Mouse (Mus musculus) erythroblast, embryonic 14.5 days (primary cell): ENCODE results near the gene Mettl8. TPM values are rescaled to one million over a fixed set of nuclear protein-coding genes. Genes with fewer than 3 reads are reported as not detected.

Experiments
- H3K27me3 ChIP-seq: 2 replicates; pipeline ENCODE4 v1.6.1; 2012; ENCODE audit warnings: inconsistent platforms; ENCODE audit not compliant: control insufficient read depth
- H3K36me3 ChIP-seq: 2 replicates; pipeline ENCODE4 v1.6.1; 2012; ENCODE audit warnings: mild to moderate bottlenecking, inconsistent platforms; ENCODE audit not compliant: control insufficient read depth
- H3K4me1 ChIP-seq: 2 replicates; pipeline ENCODE4 v1.6.1; 2012; ENCODE audit warnings: inconsistent platforms; ENCODE audit not compliant: control insufficient read depth
- H3K4me3 ChIP-seq: replicated peaks from 2 replicates; pipeline ENCODE3; 2012; ENCODE audit warnings: moderate library complexity, mild to moderate bottlenecking, inconsistent platforms
- H3K9me3 ChIP-seq: 2 replicates; pipeline ENCODE4 v1.6.1; 2012; ENCODE audit warnings: low read length, inconsistent platforms, mixed read lengths; ENCODE audit not compliant: control insufficient read depth
- GATA1 ChIP-seq: IDR thresholded peaks from 2 replicates; pipeline ENCODE4 v1.6.1; 2012; ENCODE audit warnings: low read length, inconsistent platforms, mixed read lengths
- TAL1 ChIP-seq: IDR thresholded peaks from 3 replicates; pipeline ENCODE4 v1.6.1; 2012; ENCODE audit warnings: low read length, inconsistent platforms, mixed read lengths
- polyA plus RNA-seq: library from polyadenylated mRNA; stranded (reverse); fragments of >175 nt; gene quantifications from 2 replicates; pipeline ENCODE4 v1.2.3, GENCODE M21; 2012

The Mettl8 gene
- polyA plus RNA-seq, 1 experiment = 0.18 TPM

- Histone ChIP-seq H3K27me3 (no peaks in the 10 kb centered on the region), H3K36me3 (no peaks in the 10 kb centered on the region; the same call in 1 of the 2 replicates), H3K4me1 (peaks cover 10% of the 10 kb centered on the region), H3K4me3 (no peak overlapping the region), H3K9me3 (no peaks in the 10 kb centered on the region)
- TF ChIP-seq TAL1 = no peak
- TF ChIP-seq GATA1 = no peak
Observed at GRCm38 (mm10) chr2:71023986-71024385, 31.4 kb downstream of the Mettl8 start.

DNA sequence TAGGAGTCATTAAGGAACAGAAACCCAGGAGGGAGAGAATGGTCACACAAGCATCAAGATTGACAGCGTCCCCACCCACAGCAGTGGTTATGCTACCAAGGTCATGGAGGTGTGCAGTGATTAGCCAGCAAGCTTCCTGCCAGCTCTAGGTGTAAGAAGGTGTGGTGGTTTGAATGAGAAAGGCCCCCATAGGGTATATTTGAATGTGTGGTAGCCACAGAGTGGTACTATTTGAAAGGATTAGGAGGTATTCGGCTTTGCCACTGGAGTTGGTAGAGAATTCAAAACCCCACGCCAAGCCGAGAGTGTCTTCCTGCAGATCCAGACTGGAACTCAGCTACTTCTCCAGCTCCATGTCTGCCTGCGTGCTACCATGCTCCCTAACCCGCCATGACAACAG lies 32.4 kb downstream of the Mettl8 start:
- TF ChIP-seq GATA1 = no peak
- no peak for TF ChIP-seq TAL1
- Histone ChIP-seq H3K27me3 (no peaks in the 10 kb centered on the region), H3K9me3 (no peaks in the 10 kb centered on the region), H3K4me1 (peaks cover 10% of the 10 kb centered on the region), H3K36me3 (no peaks in the 10 kb centered on the region; the same call in 1 of the 2 replicates), H3K4me3 (no peak overlapping the region)

DNA sequence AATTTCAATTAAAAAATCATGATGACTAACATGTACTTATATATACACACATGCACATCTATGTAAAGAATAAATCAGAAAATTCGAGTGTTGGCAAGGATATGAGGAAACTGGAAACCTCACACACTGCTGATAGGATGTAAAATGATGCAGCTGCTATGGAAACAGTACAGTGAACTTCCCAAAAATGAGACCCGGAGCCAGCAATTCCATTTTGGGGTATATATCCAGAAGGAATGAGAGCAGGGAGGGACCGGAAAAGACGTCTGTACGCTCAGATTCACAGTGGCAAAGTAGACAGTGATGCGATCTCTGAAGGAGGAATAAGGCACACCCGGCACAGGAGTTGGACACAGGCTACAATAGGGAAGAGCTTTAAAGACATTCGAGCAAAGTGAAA lies 34.7 kb downstream of the Mettl8 start:
- Histone ChIP-seq H3K27me3 (no peaks in the 10 kb centered on the region), H3K4me3 (no peak overlapping the region), H3K9me3 (no peaks in the 10 kb centered on the region), H3K36me3 (peaks cover 2% of the 10 kb centered on the region), H3K4me1 (peaks cover 7% of the 10 kb centered on the region)
- TF ChIP-seq GATA1 = no peak
- TF ChIP-seq TAL1 = no peak

DNA sequence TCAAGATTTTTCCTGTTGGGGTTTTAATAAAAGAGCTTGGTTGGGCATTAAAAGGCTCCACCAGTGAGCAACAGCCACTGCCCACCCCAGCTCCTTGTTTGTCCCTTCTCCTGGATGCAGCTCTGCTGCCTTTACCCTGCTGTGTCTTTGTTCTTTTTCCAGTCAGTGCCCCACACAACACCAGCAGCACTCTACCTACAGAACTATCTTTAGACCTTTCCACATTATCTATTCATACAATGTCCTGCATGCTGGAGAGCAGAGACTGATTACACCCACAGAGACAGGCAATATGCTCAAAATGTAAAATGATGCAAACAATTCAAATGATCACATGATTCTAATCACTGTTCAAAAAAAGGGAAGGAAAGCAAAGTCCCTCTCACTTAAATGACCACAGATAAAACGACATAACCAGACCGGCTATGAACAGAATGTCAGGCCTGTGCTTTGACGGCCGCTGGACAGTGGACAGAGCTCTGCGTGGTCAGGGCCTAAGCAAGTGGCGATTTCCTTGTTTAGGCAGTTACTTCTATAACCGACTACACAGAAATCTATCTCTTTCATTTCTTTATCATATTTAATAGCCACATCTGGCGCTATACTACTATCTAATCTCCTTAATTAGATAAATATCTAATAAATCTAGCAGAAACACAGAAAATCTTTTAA lies 35.5 kb downstream of the Mettl8 start:
- no peak for TF ChIP-seq TAL1
- H3K4me3 ChIP-seq = no peak overlapping the region
- no peaks in the 10 kb centered on the region for H3K27me3 ChIP-seq
- H3K9me3 ChIP-seq = no peaks in the 10 kb centered on the region
- peaks cover 7% of the 10 kb centered on the region for H3K4me1 ChIP-seq
- H3K36me3 ChIP-seq = peaks cover 2% of the 10 kb centered on the region

GRCm38 (mm10) chr2:71019277-71019676 lies 36.1 kb downstream of the Mettl8 start:
- peaks cover 7% of the 10 kb centered on the region for H3K4me1 ChIP-seq
- H3K4me3 ChIP-seq = no peak overlapping the region
- TF ChIP-seq TAL1 = no peak
- no peak for TF ChIP-seq GATA1
- H3K36me3 ChIP-seq = peaks cover 5% of the 10 kb centered on the region
- H3K9me3 ChIP-seq = no peaks in the 10 kb centered on the region
- no peaks in the 10 kb centered on the region for H3K27me3 ChIP-seq

- Histone ChIP-seq H3K27me3 (no peaks in the 10 kb centered on the region), H3K4me1 (no peaks in the 10 kb centered on the region), H3K9me3 (no peaks in the 10 kb centered on the region), H3K36me3 (peaks cover 5% of the 10 kb centered on the region), H3K4me3 (no peak overlapping the region)
- TF ChIP-seq TAL1 (no peak), GATA1 (no peak)
Observed at GRCm38 (mm10) chr2:71013521-71013920, 41.9 kb downstream of the Mettl8 start.

GRCm38 (mm10) chr2:71011816-71012215 lies 43.6 kb downstream of the Mettl8 start:
- TF ChIP-seq TAL1 (no peak), GATA1 (no peak)
- peaks cover 3% of the 10 kb centered on the region for H3K36me3 ChIP-seq
- H3K9me3 ChIP-seq = no peaks in the 10 kb centered on the region
- no peaks in the 10 kb centered on the region for H3K4me1 ChIP-seq
- no peaks in the 10 kb centered on the region for H3K27me3 ChIP-seq
- no peak overlapping the region for H3K4me3 ChIP-seq

DNA sequence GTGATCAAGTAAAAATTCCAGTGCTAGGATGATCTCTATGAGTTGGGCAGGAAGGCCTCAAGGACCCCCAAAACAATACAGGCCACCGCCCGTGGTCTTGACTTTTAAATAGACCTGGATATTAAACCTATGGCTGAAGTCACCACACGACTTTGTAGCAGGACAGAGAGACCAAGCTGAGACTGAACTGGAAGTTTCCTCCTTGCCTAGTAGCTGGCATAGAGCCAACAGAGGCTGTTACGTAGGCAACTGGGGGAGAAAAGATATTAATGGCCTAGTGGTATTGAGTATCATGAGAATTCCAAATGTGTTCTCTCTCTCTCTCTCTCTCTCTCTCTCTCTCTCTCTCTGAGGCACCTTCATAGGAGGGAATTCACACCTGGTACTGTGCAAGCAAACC lies 51.0 kb downstream of the Mettl8 start:
- no peaks in the 10 kb centered on the region for H3K9me3 ChIP-seq
- H3K4me1 ChIP-seq = peaks cover 7% of the 10 kb centered on the region
- H3K27me3 ChIP-seq = no peaks in the 10 kb centered on the region
- H3K4me3 ChIP-seq = no peak overlapping the region
- H3K36me3 ChIP-seq = peaks cover 3% of the 10 kb centered on the region; the same call in 1 of the 2 replicates
- TF ChIP-seq GATA1 = no peak
- no peak for TF ChIP-seq TAL1

DNA sequence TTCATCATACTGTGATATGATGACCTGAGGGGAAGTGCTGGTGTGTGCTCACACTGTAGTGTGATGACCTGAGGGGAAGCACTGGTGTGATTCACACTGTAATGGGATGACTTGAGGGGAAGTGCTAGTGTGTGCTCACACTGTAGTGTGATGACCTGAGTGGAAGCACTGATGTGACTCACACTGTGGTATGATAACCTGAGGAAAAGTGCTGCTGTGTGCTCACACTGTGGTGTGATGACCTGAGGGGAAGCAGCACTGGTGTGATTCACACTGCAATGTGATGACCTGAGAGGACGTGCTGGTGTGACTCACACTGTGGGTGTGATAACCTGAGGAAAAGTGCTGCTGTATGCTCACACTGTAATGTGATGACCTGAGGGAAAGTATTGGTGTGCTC lies 52.9 kb downstream of the Mettl8 start:
- Histone ChIP-seq H3K4me3 (no peak overlapping the region), H3K36me3 (peaks cover 3% of the 10 kb centered on the region; the same call in 1 of the 2 replicates), H3K4me1 (peaks cover 19% of the 10 kb centered on the region), H3K9me3 (no peaks in the 10 kb centered on the region), H3K27me3 (no peaks in the 10 kb centered on the region)
- no peak for TF ChIP-seq GATA1
- TF ChIP-seq TAL1 = no peak

DNA sequence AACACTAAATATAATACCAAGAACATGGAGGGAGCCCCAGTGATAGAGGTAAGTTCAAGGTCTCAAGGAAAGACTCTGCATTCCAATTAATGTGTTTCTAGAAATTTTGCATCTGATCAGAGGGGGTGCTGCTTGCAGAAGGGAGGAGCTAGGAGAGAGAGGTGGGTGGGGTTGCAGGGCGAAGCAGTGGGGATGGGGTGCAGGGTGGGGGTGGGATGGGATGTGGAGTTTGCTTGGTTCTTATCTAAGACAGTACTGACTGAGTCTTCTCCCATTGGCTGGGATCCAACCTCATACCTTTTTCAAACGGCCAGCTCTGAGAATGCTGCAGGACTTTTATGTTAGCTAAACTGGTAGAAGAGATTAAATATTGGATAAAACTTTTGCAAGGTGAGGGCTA lies 56.6 kb downstream of the Mettl8 start:
- Histone ChIP-seq H3K4me3 (no peak overlapping the region), H3K27me3 (no peaks in the 10 kb centered on the region), H3K9me3 (no peaks in the 10 kb centered on the region), H3K36me3 (peaks cover 3% of the 10 kb centered on the region; the same call in 1 of the 2 replicates), H3K4me1 (peaks cover 40% of the 10 kb centered on the region)
- TF ChIP-seq TAL1 (no peak), GATA1 (no peak)
